Mouse (Mus musculus) myocyte (in vitro differentiated cells): ENCODE results near the gene Eef1akmt1.

Source experiments
- CEBPB ChIP-seq: IDR thresholded peaks from 2 replicates; pipeline ENCODE4 v1.6.1; 2011; ENCODE audit warnings: mild to moderate bottlenecking, moderate library complexity; ENCODE audit not compliant: poor library complexity, insufficient read depth, severe bottlenecking
- MAX ChIP-seq: IDR thresholded peaks from one replicate; pipeline ENCODE4 v1.6.1; 2011; ENCODE audit warnings: low read depth, mild to moderate bottlenecking, control low read depth
- MYOD1 ChIP-seq, 3 experiments: IDR thresholded peaks; one replicate each; pipeline ENCODE4 v1.6.1; 2011; ENCODE audit warnings: control low read depth in 2 of 3, low read depth in 2 of 3, mild to moderate bottlenecking in 2 of 3, moderate library complexity in 1 of 3; ENCODE audit not compliant: insufficient read length in 2 of 3, control insufficient read depth in 1 of 3
- MYOG ChIP-seq, 3 experiments: IDR thresholded peaks; one replicate each; pipeline ENCODE4 v1.6.1; 2011; ENCODE audit warnings: control low read depth in 2 of 3, low read depth in 2 of 3, mild to moderate bottlenecking in 2 of 3; ENCODE audit not compliant: insufficient read length in 2 of 3, control insufficient read depth in 1 of 3, insufficient read depth in 1 of 3
- POLR2A ChIP-seq: IDR thresholded peaks from one replicate; pipeline ENCODE4 v1.6.1; 2011; ENCODE audit warnings: low read depth, mild to moderate bottlenecking, control low read depth, moderate library complexity; ENCODE audit not compliant: insufficient read length
- POLR2AphosphoS2 ChIP-seq: IDR thresholded peaks from one replicate; pipeline ENCODE4 v1.6.1; 2011; ENCODE audit warnings: low read depth, control low read depth; ENCODE audit not compliant: insufficient read length
- REST ChIP-seq: IDR thresholded peaks from one replicate; pipeline ENCODE4 v1.6.1; 2011; ENCODE audit warnings: mild to moderate bottlenecking, control low read depth, moderate library complexity; ENCODE audit not compliant: insufficient read depth, insufficient read length
- TCF12 ChIP-seq: IDR thresholded peaks from one replicate; pipeline ENCODE4 v1.6.1; 2011; ENCODE audit warnings: mild to moderate bottlenecking, control low read depth; ENCODE audit not compliant: poor library complexity, insufficient read depth, severe bottlenecking
- USF1 ChIP-seq: IDR thresholded peaks from one replicate; pipeline ENCODE4 v1.6.1; 2011; ENCODE audit warnings: low read depth, mild to moderate bottlenecking, control low read depth, moderate library complexity

GRCm38 (mm10) chr14:57535646-57536045, 35.8 kb downstream of the Eef1akmt1 start:
- no peak for TF ChIP-seq POLR2AphosphoS2
- peak in 1 of 3 experiments; percentile 18 for TF ChIP-seq MYOD1 (IDR thresholded peaks at IDR 0.05; ENCODE audit: control insufficient read depth in 1 of 3, insufficient read length in 2 of 3, low read depth in 2 of 3)
- TF ChIP-seq POLR2A, result no peak
- TF ChIP-seq REST, result no peak
- TF ChIP-seq CEBPB, result no peak
- no peak for TF ChIP-seq MAX
- TF ChIP-seq TCF12, result no peak
- TF ChIP-seq USF1, result no peak
- no peak for TF ChIP-seq MYOG (IDR thresholded peaks at IDR 0.05; ENCODE audit: control insufficient read depth in 1 of 3, insufficient read depth in 1 of 3, insufficient read length in 2 of 3, low read depth in 2 of 3)
